Mouse (Mus musculus) CH12.LX (cell line): Measurements from ENCODE around the gene Btbd16. TPM values are rescaled to one million over a fixed set of nuclear protein-coding genes. Genes with fewer than 3 reads are reported as not detected.

Experiments
- DNase-seq: peaks from one replicate; pipeline ENCODE4 v3.0.0-alpha.2; 2013; ENCODE audit errors: extremely low read depth
- H3K27ac ChIP-seq: 2 replicates; pipeline ENCODE4 v1.5.1; 2012; ENCODE audit warnings: low read depth, mild to moderate bottlenecking, control low read depth, moderate library complexity; ENCODE audit not compliant: insufficient read depth
- H3K27me3 ChIP-seq: replicated peaks from 2 replicates; pipeline ENCODE3; 2012; ENCODE audit warnings: inconsistent platforms
- H3K36me3 ChIP-seq, 2 experiments: replicated peaks in 1 of 2; 2 replicates each; pipeline versions ENCODE3 to v1.6.1; 2012; ENCODE audit warnings: inconsistent platforms in 1 of 2, low read length in 1 of 2, mild to moderate bottlenecking in 1 of 2, mixed read lengths in 1 of 2, moderate library complexity in 1 of 2; ENCODE audit not compliant: control insufficient read depth in 1 of 2, insufficient read depth in 1 of 2
- H3K4me1 ChIP-seq, 2 experiments: 2 replicates each; pipeline ENCODE4 v1.6.1; 2012; ENCODE audit warnings: inconsistent platforms in 1 of 2, moderate library complexity in 1 of 2; ENCODE audit not compliant: insufficient read depth in 2 of 2, control insufficient read depth in 1 of 2
- H3K4me2 ChIP-seq: 2 replicates; pipeline ENCODE4 v1.6.1; 2012; ENCODE audit warnings: low read depth, mild to moderate bottlenecking, control low read depth; ENCODE audit not compliant: poor library complexity, insufficient read depth, severe bottlenecking
- H3K4me3 ChIP-seq, 3 experiments: fragments of 150-350 bp in 1 of 3; sonication (generic) in 1 of 3; replicated peaks in 1 of 3; 2 replicates each; pipeline versions ENCODE3 to v1.5.1; 2011 to 2012; ENCODE audit warnings: low read depth in 2 of 3, low read length in 2 of 3, mild to moderate bottlenecking in 2 of 3, moderate library complexity in 2 of 3, control low read depth in 1 of 3, improper control_type of control experiment in 1 of 3, inconsistent platforms in 1 of 3, mixed read lengths in 1 of 3; ENCODE audit not compliant: poor library complexity in 1 of 3
- H3K79me2 ChIP-seq: replicated peaks from 2 replicates; pipeline ENCODE4 v1.6.1; 2012; ENCODE audit warnings: mild to moderate bottlenecking, moderate library complexity; ENCODE audit not compliant: control insufficient read depth, poor library complexity, insufficient read depth, severe bottlenecking; ENCODE audit errors: extremely low read depth
- H3K9ac ChIP-seq: 2 replicates; pipeline ENCODE4 v1.6.1; 2012; ENCODE audit warnings: low read depth, mild to moderate bottlenecking, control low read depth, moderate library complexity; ENCODE audit not compliant: insufficient read depth
- H3K9me3 ChIP-seq: replicated peaks from 2 replicates; pipeline ENCODE3; 2012; ENCODE audit warnings: low read length, inconsistent platforms, mixed read lengths
- CHD1 ChIP-seq: IDR thresholded peaks from 2 replicates; pipeline ENCODE4 v1.6.1; 2012; ENCODE audit warnings: low read depth, low read length, improper control_type of control experiment, inconsistent platforms
- CHD2 ChIP-seq: IDR thresholded peaks from 2 replicates; pipeline ENCODE4 v1.6.1; 2011; ENCODE audit warnings: low read length, improper control_type of control experiment
- CTCF ChIP-seq, 2 experiments: IDR thresholded peaks in 1 of 2; conservative IDR thresholded peaks in 1 of 2; 2 replicates each; pipeline ENCODE4 v1.5.1; 2011 to 2012; ENCODE audit warnings: low read depth in 2 of 2, low read length in 2 of 2, improper control_type of control experiment in 1 of 2, inconsistent platforms in 1 of 2, mild to moderate bottlenecking in 1 of 2, moderate library complexity in 1 of 2
- ELF1 ChIP-seq: IDR thresholded peaks from 2 replicates; pipeline ENCODE4 v1.6.1; 2014; ENCODE audit warnings: low read depth, mild to moderate bottlenecking, inconsistent platforms, low read length, improper control_type of control experiment
- EP300 ChIP-seq: IDR thresholded peaks from 2 replicates; pipeline ENCODE4 v1.6.1; 2011; ENCODE audit warnings: low read length, improper control_type of control experiment
- GABPA ChIP-seq: IDR thresholded peaks from 2 replicates; pipeline ENCODE4 v1.6.1; 2012; ENCODE audit warnings: low read depth, low read length, improper control_type of control experiment, inconsistent platforms; ENCODE audit not compliant: insufficient replicate concordance
- HCFC1 ChIP-seq: IDR thresholded peaks from 2 replicates; pipeline ENCODE4 v1.6.1; 2012; ENCODE audit warnings: low read depth, mild to moderate bottlenecking, inconsistent platforms, low read length, improper control_type of control experiment
- JUND ChIP-seq: conservative IDR thresholded peaks from 2 replicates; pipeline ENCODE4 v1.6.1; 2011; ENCODE audit warnings: low read depth, low read length, improper control_type of control experiment
- MAFK ChIP-seq: IDR thresholded peaks from 2 replicates; pipeline ENCODE4 v1.6.1; 2011; ENCODE audit warnings: low read length, improper control_type of control experiment; ENCODE audit not compliant: insufficient replicate concordance
- MAX ChIP-seq: IDR thresholded peaks from 2 replicates; pipeline ENCODE4 v1.6.1; 2011; ENCODE audit warnings: low read length, improper control_type of control experiment
- MAZ ChIP-seq: IDR thresholded peaks from 2 replicates; pipeline ENCODE4 v1.6.1; 2012; ENCODE audit warnings: low read depth, mild to moderate bottlenecking, inconsistent platforms, low read length, improper control_type of control experiment, moderate library complexity
- MEF2A ChIP-seq: IDR thresholded peaks from 2 replicates; pipeline ENCODE4 v1.6.1; 2014; ENCODE audit warnings: low read depth, mild to moderate bottlenecking, inconsistent platforms, low read length, improper control_type of control experiment, borderline replicate concordance
- TBP ChIP-seq: conservative IDR thresholded peaks from 2 replicates; pipeline ENCODE4 v1.6.1; 2011; ENCODE audit warnings: low read depth, low read length, improper control_type of control experiment
- UBTF ChIP-seq: IDR thresholded peaks from 2 replicates; pipeline ENCODE4 v1.6.1; 2012; ENCODE audit warnings: low read depth, mild to moderate bottlenecking, inconsistent platforms, low read length, improper control_type of control experiment, moderate library complexity
- ZKSCAN1 ChIP-seq: IDR thresholded peaks from 2 replicates; pipeline ENCODE4 v1.6.1; 2012; ENCODE audit warnings: low read depth, inconsistent platforms, low read length, improper control_type of control experiment, borderline replicate concordance
- ZNF384 ChIP-seq: IDR thresholded peaks from 2 replicates; pipeline ENCODE4 v1.6.1; 2012; ENCODE audit warnings: low read depth, low read length, improper control_type of control experiment, inconsistent platforms
- dilution Hi-C: fragments of 300-500 bp; cut with MboI; formaldehyde crosslinking; loops from 2 replicates; pipeline ENCODE4 v1.14.3; 2020; ENCODE audit warnings: low sequenced_read_pairs; ENCODE audit not compliant: extremely low pct_unique_long_range_greater_than_20kb, extremely low pct_ligation_motif_present
- in situ Hi-C: fragments of 300-500 bp; cut with MboI; formaldehyde crosslinking; loops from 3 replicates; pipeline ENCODE4 v1.14.3; 2019; ENCODE audit warnings: low sequenced_read_pairs, low pct_ligation_motif_present, low pct_unique_long_range_greater_than_20kb, mixed read lengths
- polyA plus RNA-seq: library from polyadenylated mRNA; unstranded; fragments of >175 nt; gene quantifications from 2 replicates; pipeline ENCODE4 v1.2.1, GENCODE M21; 2012; ENCODE audit warnings: low read depth; ENCODE audit not compliant: insufficient read length
- total RNA-seq, 2 experiments: library from RNA; depleted of rRNA; stranded (reverse); fragments of 300-350 nt in 1 of 2; fragments of >200 nt in 1 of 2; gene quantifications; 2 replicates each; pipeline ENCODE4 v1.2.3; 2012 to 2014

Gene Btbd16
- total and polyA plus RNA-seq, 3 experiments, result not detected

GRCm38 (mm10) chr7:130866640-130867039, 92.8 kb downstream of the Btbd16 start:
- H3K9ac ChIP-seq, result peak overlapping the region; percentile 7; the same call in 1 of the 2 replicates
- dilution Hi-C loops, result no loop called here
- peaks cover 13 to 33% of the 10 kb centered on the region in 2 experiments; a peak in 3 of 4 replicates for H3K4me1 ChIP-seq
- peak overlapping the region in 1 of 3 experiments; percentile 72 for H3K4me3 ChIP-seq
- peak overlapping the region; percentile 31; the same call in 1 of the 2 replicates for H3K4me2 ChIP-seq
- no peaks in the 10 kb centered on the region for H3K36me3 ChIP-seq
- DNase-seq, result no peak
- in situ Hi-C loops, result no loop called here
- peaks cover 3% of the 10 kb centered on the region for H3K27me3 ChIP-seq
- H3K9me3 ChIP-seq, result peaks cover 8% of the 10 kb centered on the region
- H3K27ac ChIP-seq, result no peak overlapping the region
- H3K79me2 ChIP-seq, result no peaks in the 10 kb centered on the region
- TF ChIP-seq MEF2A (no peak), CHD2 (no peak), UBTF (no peak), MAX (no peak), HCFC1 (no peak), JUND (no peak), ELF1 (no peak), CHD1 (no peak), MAFK (no peak), EP300 (no peak), ZKSCAN1 (no peak), GABPA (no peak), TBP (no peak), MAZ (no peak)

- Histone ChIP-seq H3K79me2 (no peaks in the 10 kb centered on the region), H3K9ac (no peak overlapping the region), H3K9me3 (peaks cover 8% of the 10 kb centered on the region), H3K27me3 (peaks cover 3% of the 10 kb centered on the region), H3K4me1 (peaks cover 8 to 27% of the 10 kb centered on the region in 2 experiments; a peak in 3 of 4 replicates), H3K27ac (no peak overlapping the region), H3K36me3 (no peaks in the 10 kb centered on the region), H3K4me2 (peak overlapping the region; percentile 21; the same call in 1 of the 2 replicates), H3K4me3 (no peak overlapping the region)
- dilution Hi-C loops, result no loop called here
- no peak for TF ChIP-seq CTCF (conservative IDR thresholded peaks at IDR 0.05 in 1 of 2, IDR thresholded peaks at IDR 0.05 in 1 of 2; ENCODE audit: low read depth in 2 of 2, low read length in 2 of 2)
- TF ChIP-seq ZNF384, result peak; percentile 40
- in situ Hi-C loops, result no loop called here
- DNase-seq, result no peak
Measured at GRCm38 (mm10) chr7:130867256-130867655, 93.4 kb downstream of the Btbd16 start.

Other genes starting within 250 kb of the Btbd16 start
- gene Nsmce4a, start 201.0 kb upstream of the Btbd16 start, total RNA-seq (2012; rRNA removed), result 67.6 and 81.5 TPM in 2 replicates
- gene Nsmce4a, start 201.0 kb upstream of the Btbd16 start, total RNA-seq (2014; rRNA removed), result 208 and 255 TPM in 2 replicates
- 97.9 and 98.4 TPM in 2 replicates for gene Nsmce4a, start 201.0 kb upstream of the Btbd16 start, polyA plus RNA-seq
- gene Tacc2, start 196.6 kb upstream of the Btbd16 start, total RNA-seq (2012; rRNA removed), result 0.13 and 0.17 TPM in 2 replicates
- not detected in 2 replicates for gene Tacc2, start 196.6 kb upstream of the Btbd16 start, total RNA-seq (2014; rRNA removed)
- gene Tacc2, start 196.6 kb upstream of the Btbd16 start, polyA plus RNA-seq, result 0.14 and 0.41 TPM in 2 replicates
- 4.0 and 8.3 TPM in 2 replicates for gene Plekha1, start 91.7 kb downstream of the Btbd16 start, total RNA-seq (2012; rRNA removed)
- 0.23 and 0.26 TPM in 2 replicates for gene Plekha1, start 91.7 kb downstream of the Btbd16 start, total RNA-seq (2014; rRNA removed)
- gene Plekha1, start 91.7 kb downstream of the Btbd16 start, polyA plus RNA-seq, result 0.25 and 0.36 TPM in 2 replicates
- not detected in 2 replicates for gene Htra1, start 162.0 kb downstream of the Btbd16 start, total RNA-seq (2012; rRNA removed)
- gene Htra1, start 162.0 kb downstream of the Btbd16 start, total RNA-seq (2014; rRNA removed), result not detected in 2 replicates
- not detected in 2 replicates for gene Htra1, start 162.0 kb downstream of the Btbd16 start, polyA plus RNA-seq